ENCODE assay signal across 8 mouse cellular contexts in the genomic region with DNA sequence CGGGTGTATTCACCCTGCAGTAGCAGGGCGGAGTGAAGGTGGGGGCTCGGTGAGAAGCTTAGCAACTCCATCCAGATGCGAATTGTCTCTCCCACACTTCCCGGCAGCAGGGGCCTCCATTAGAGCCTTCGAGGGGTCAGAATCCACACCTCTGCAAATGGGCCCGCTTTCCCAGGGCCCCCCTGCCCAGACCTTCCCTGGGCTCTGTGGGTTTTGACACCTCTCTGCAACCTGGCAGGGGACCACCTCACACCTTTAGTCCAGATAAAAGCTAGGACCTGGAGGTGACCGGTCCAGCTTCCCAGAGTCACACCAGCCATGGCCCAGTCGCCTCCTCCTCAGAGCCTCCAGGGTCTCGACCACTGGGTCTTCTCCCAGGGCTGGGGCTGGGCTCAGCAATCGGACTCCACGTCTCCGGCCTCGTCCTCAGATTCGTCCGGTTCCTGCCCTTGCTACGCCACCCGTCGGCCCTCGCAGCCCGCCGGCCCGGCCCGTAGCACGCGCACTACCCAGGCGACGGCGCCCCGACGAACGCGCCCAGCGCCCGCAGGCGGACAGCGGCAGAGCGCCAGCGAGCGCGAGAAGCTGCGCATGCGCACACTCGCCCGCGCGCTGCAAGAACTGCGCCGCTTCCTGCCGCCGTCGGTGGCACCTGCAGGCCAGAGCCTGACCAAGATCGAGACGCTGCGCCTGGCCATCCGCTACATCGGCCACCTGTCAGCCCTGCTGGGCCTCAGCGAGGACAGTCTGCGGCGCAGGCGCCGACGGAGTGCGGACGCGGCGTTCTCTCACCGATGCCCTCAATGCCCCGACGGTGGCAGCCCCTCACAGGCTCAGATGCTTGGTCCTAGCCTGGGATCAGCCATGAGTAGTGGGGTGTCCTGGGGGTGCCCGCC. TPM values are rescaled to one million over a fixed set of nuclear protein-coding genes. Genes with fewer than 3 reads are reported as not detected.
DNase-seq lines count a peak whose midpoint lies in the region; ATAC-seq and TF ChIP-seq lines count a peak whose summit lies in the region.

A gene (plus strand): TSS at position 117 of the 896 bp plus-strand sequence.

- ATAC-seq in hindbrain, postnatal 0 days, result peak; percentile 78

- peak within 1 kb of the TSS; percentile 61 for H3K4me3 ChIP-seq in gastrocnemius, adult 2 months
- H3K4me3 ChIP-seq in hindbrain, postnatal 0 days (ENCODE audit: low read length), result peak within 1 kb of the TSS; percentile 31
- H3K4me3 ChIP-seq in left cerebral cortex, adult 2 months, result peak within 1 kb of the TSS; percentile 48

- no peaks in the 10 kb centered on the region for H3K36me3 ChIP-seq in hindbrain, postnatal 0 days (ENCODE audit: insufficient read depth, low read length)

- WGBS in hindbrain, postnatal 0 days, result 20% methylated on average over 71 of the region's 71 CpGs

- H3K4me2 ChIP-seq in hindbrain, postnatal 0 days (ENCODE audit: low read depth, low read length), result peak within 1 kb of the TSS; percentile 53

- no peak for TF ChIP-seq CTCF in gastrocnemius, adult 2 months (IDR thresholded peaks at IDR 0.05)
- 0 out of 2 replicates have a peak, but pooled peaks have one; percentile 14 for TF ChIP-seq CTCF in hindbrain, postnatal 0 days (IDR thresholded peaks at IDR 0.05; ENCODE audit: low read depth)
- TF ChIP-seq CTCF in left cerebral cortex, adult 2 months (IDR thresholded peaks at IDR 0.05), result no peak; the same call in none of the 2 replicates

- peaks cover 4% of the 10 kb centered on the region; the same call in 1 of the 2 replicates for H3K4me1 ChIP-seq in hindbrain, postnatal 0 days (ENCODE audit: insufficient read depth, low read length)

- intact Hi-C loops in gastrocnemius, adult 2 months (cut with DNase I), result no loop called here
- intact Hi-C loops in left cerebral cortex, adult 2 months (cut with DNase I), result no loop called here

- no peaks in the 10 kb centered on the region for H3K9me3 ChIP-seq in hindbrain, postnatal 0 days (ENCODE audit: low read length)

- H3K9ac ChIP-seq in hindbrain, postnatal 0 days (replicated peaks; ENCODE audit: low read length), result peak within 1 kb of the TSS; percentile 44

- peak; percentile 66 for DNase-seq in Muller cell, postnatal 12 days (ENCODE audit: inconsistent ontology term)
- peak; percentile 46 to 74 for DNase-seq in cerebellum, postnatal 25 days
- DNase-seq in gastrocnemius, adult 2 months, result peak; percentile 80
- DNase-seq in hindbrain, postnatal 0 days (ENCODE audit: low spot score), result peak; percentile 90
- peak; percentile 73 to 79 for DNase-seq in left cerebral cortex, adult 2 months (ENCODE audit: extremely low spot score in 1 of 2, low spot score in 2 of 2)
- DNase-seq in lung, postnatal 36 days, result peak; percentile 71
- peak; percentile 90 for DNase-seq in retina, embryonic 14.5 days (ENCODE audit: low spot score)
- DNase-seq in thymus, postnatal 14 days, result peak; percentile 85

- H3K27me3 ChIP-seq in hindbrain, postnatal 0 days (ENCODE audit: insufficient read depth, low read length), result no peaks in the 10 kb centered on the region

- H3K27ac ChIP-seq in gastrocnemius, adult 2 months, result no peak within 1 kb of the TSS
- no peak within 1 kb of the TSS for H3K27ac ChIP-seq in hindbrain, postnatal 0 days
- no peak within 1 kb of the TSS for H3K27ac ChIP-seq in left cerebral cortex, adult 2 months

RNA-seq across cellular contexts. Expression of the gene that starts here (rescaled TPM):
- total RNA-seq in gastrocnemius, adult 2 months (2021), result not detected
- 1.5 and 1.7 TPM in 2 replicates for total RNA-seq in hindbrain, postnatal 0 days (2014; rRNA removed)
- polyA plus RNA-seq in hindbrain, postnatal 0 days (2015; fragmentation: Nextera tagmentation; extraction: Ambion mirVana), result 1.1 and 1.5 TPM in 2 replicates
- 1 to 10 TPM in 1 of 2 experiments, under 1 TPM in 1; 0.87 to 1.8 TPM for total RNA-seq in left cerebral cortex, adult 2 months (2021)

Comparison
In these comparisons a context has a peak if more than half of its experiments do, and no peak if none do; other contexts are left out.
1. Peak in DNase-seq and H3K4me3 ChIP-seq in gastrocnemius, adult 2 months; RNA of the gene not detected or under 1 TPM.